Mouse (Mus musculus): ENCODE measurements at regions not wholly inside any gene's neighbourhood (a gene's known extent, or its start where the extent isn't known, plus 50 kb on each side); places are given as distances from the start of the nearest gene placed in this dataset.
"Not testable (repeated sequence)": the region's sequence is repeated elsewhere in the genome, so short reads cannot be mapped to it uniquely, and the experiment has no call there.

- Histone ChIP-seq H3K27ac (no peak overlapping the region), H3K9me3 (no peaks in the 10 kb centered on the region), H3K4me1 (no peaks in the 10 kb centered on the region), H3K36me3 (replicated peaks) (no peaks in the 10 kb centered on the region), H3K4me3 (no peak overlapping the region), H3K27me3 (ENCODE audit: poor library complexity, severe bottlenecking) (no peaks in the 10 kb centered on the region)
- 83% methylated on average over 5 of the region's 5 CpGs for WGBS
- no peak for DNase-seq (ENCODE audit: extremely low spot score, low spot score)
Observed at GRCm38 (mm10) chr10:37760542-37761367, 622.0 kb upstream of the Marcks start.

GRCm38 (mm10) chr10:37741581-37741980, 602.9 kb upstream of the Marcks start:
- Histone ChIP-seq H3K36me3 (replicated peaks) (no peaks in the 10 kb centered on the region), H3K4me1 (no peaks in the 10 kb centered on the region), H3K27me3 (ENCODE audit: poor library complexity, severe bottlenecking) (no peaks in the 10 kb centered on the region), H3K27ac (no peak overlapping the region), H3K9me3 (no peaks in the 10 kb centered on the region), H3K4me3 (no peak overlapping the region)
- WGBS = 68% methylated on average over 2 of the region's 2 CpGs
- no peak for DNase-seq (ENCODE audit: extremely low spot score, low spot score)

DNA sequence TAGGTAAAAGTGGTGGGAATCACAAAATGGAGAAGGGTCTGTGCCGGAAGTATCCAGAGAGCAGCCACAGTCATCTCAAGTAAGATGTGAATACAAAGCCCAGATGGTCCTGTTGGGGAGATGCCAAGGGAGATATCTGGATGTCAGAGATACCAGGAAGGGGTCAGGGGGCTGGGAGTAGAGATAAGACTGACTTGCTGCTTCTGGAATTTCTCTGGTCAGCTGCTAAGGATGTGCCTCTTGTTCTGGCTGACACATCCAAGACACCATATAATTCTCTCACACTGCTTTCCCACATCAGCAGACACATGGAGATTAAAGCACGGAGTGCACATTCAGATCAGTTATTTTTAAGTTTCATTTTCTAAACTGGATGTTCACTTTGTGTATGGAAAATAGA, 600.3 kb upstream of the Marcks start:
- Histone ChIP-seq H3K36me3 (replicated peaks) (no peaks in the 10 kb centered on the region), H3K27me3 (ENCODE audit: poor library complexity, severe bottlenecking) (no peaks in the 10 kb centered on the region), H3K27ac (no peak overlapping the region), H3K4me3 (no peak overlapping the region), H3K4me1 (no peaks in the 10 kb centered on the region), H3K9me3 (no peaks in the 10 kb centered on the region)
- no peak for DNase-seq (ENCODE audit: extremely low spot score, low spot score)
- 81% methylated on average over 2 of the region's 2 CpGs for WGBS

DNA sequence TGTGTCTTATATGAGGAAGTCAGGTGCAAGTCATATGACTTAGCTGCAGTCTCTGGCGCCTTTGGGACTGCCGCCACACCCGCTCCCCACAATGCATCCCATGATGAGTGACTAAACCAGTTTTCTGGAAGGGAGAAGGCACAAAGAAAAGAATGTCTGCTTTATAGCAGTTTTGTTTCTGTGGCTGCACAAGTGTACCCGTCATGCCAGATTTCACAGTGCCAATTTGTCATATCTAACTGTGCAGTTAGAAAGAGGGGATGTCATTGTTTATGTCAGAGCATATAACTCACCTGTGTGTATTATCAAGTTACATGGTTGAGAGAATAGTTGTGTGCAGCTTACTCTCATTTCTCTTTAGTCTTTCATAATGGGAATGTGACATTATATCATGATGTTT, 586.9 kb upstream of the Marcks start:
- Histone ChIP-seq H3K9me3 (no peaks in the 10 kb centered on the region), H3K36me3 (replicated peaks) (no peaks in the 10 kb centered on the region), H3K27ac (no peak overlapping the region), H3K27me3 (ENCODE audit: poor library complexity, severe bottlenecking) (no peaks in the 10 kb centered on the region), H3K4me3 (no peak overlapping the region), H3K4me1 (no peaks in the 10 kb centered on the region)
- no peak for DNase-seq (ENCODE audit: extremely low spot score, low spot score)
- 66% methylated on average over 4 of the region's 4 CpGs for WGBS

GRCm38 (mm10) chr10:37724994-37725393, 586.3 kb upstream of the Marcks start:
- H3K4me1 ChIP-seq; H3K27ac ChIP-seq; H3K9me3 ChIP-seq; H3K4me3 ChIP-seq; H3K27me3 ChIP-seq (ENCODE audit: poor library complexity, severe bottlenecking); H3K36me3 ChIP-seq (replicated peaks); DNase-seq (ENCODE audit: extremely low spot score, low spot score): not testable (repeated sequence)
- 86% methylated on average over 7 of the region's 7 CpGs for WGBS

DNA sequence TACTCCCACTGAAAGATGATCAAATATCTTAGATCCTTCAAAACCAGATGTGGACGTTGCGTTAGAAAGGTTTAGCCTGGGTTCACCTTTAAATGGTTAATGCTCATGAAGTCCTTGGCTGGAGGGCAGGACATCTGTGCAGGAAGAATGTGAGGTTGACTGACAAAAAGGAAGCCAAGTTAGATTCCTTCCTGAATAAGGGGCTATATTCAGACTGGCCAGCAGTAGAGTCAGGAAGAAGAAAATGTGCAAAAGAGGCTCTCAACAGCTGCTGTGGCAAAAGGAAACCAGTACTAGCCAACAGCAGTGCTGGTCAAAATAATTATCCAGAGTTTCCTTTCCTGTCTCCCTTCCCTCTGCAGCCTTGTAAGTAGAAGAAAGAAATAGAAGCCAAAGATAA, 582.0 kb upstream of the Marcks start:
- no peak overlapping the region for H3K27ac ChIP-seq
- no peaks in the 10 kb centered on the region for H3K9me3 ChIP-seq
- H3K4me1 ChIP-seq = 0 out of 2 replicates have a peak, but pooled peaks cover under 1% of the 10 kb centered on the region
- 68% methylated on average over 2 of the region's 2 CpGs for WGBS
- DNase-seq (ENCODE audit: extremely low spot score, low spot score) = no peak
- no peaks in the 10 kb centered on the region for H3K36me3 ChIP-seq (replicated peaks)
- H3K27me3 ChIP-seq (ENCODE audit: poor library complexity, severe bottlenecking) = no peaks in the 10 kb centered on the region
- no peak overlapping the region for H3K4me3 ChIP-seq

DNA sequence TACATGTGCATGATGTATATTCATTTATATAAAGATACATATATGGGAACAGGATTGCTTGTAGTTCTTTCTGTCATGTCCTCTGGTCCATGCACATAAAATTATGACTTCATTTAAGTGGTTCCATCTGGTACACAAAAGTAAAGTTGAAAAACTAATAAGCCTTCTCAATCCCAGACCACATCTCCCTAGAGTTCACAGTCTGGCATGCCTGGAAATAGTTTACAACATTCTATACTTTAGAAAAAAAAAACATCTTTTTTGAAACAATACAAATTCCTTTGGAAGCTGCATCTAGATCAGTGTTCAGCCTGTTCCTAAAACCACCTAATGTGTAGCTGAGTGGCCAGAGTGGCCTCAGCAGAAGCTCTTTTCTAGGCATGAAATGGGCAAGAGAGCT, 578.2 kb upstream of the Marcks start:
- no peak overlapping the region for H3K27ac ChIP-seq
- H3K4me1 ChIP-seq = 0 out of 2 replicates have a peak, but pooled peaks cover 2% of the 10 kb centered on the region
- no peak for DNase-seq (ENCODE audit: extremely low spot score, low spot score)

DNA sequence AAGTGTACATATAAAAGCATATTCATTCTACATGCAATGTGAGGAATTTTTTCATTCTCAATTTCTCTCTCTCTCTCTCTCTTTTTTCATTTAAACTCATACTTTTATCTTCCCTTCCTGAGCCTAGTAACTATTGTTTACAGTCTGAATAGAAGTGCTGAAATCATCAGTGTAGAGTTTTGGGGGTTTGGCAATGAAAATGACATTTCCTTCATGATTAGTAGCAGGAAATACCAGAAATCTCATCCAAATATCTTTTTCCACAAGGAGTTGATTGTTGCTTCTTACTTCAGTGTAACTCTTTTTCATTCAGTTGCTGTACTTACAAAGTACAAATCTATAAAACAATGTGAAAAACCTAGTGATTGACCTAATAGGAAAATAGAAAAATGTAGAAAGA, 572.7 kb upstream of the Marcks start:
- no peaks in the 10 kb centered on the region for H3K36me3 ChIP-seq (replicated peaks)
- H3K4me3 ChIP-seq = no peak overlapping the region
- no peaks in the 10 kb centered on the region for H3K27me3 ChIP-seq (ENCODE audit: poor library complexity, severe bottlenecking)
- no peaks in the 10 kb centered on the region for H3K9me3 ChIP-seq
- no peak for DNase-seq (ENCODE audit: extremely low spot score, low spot score)
- H3K4me1 ChIP-seq = 0 out of 2 replicates have a peak, but pooled peaks cover 2% of the 10 kb centered on the region
- no peak overlapping the region for H3K27ac ChIP-seq

More for the DNA sequence above, 578.2 kb upstream of the Marcks start:
- no peak overlapping the region for H3K4me3 ChIP-seq
- no peaks in the 10 kb centered on the region for H3K9me3 ChIP-seq
- H3K27me3 ChIP-seq (ENCODE audit: poor library complexity, severe bottlenecking) = no peaks in the 10 kb centered on the region
- no peaks in the 10 kb centered on the region for H3K36me3 ChIP-seq (replicated peaks)

- no peak for DNase-seq (ENCODE audit: extremely low spot score, low spot score)
- WGBS = 82% methylated on average over 7 of the region's 7 CpGs
- Histone ChIP-seq H3K4me3 (no peak overlapping the region), H3K4me1 (no peaks in the 10 kb centered on the region), H3K36me3 (replicated peaks) (no peaks in the 10 kb centered on the region), H3K9me3 (no peaks in the 10 kb centered on the region), H3K27ac (no peak overlapping the region), H3K27me3 (ENCODE audit: poor library complexity, severe bottlenecking) (no peaks in the 10 kb centered on the region)
Observed at GRCm38 (mm10) chr10:37694041-37694690, 555.4 kb upstream of the Marcks start.

DNA sequence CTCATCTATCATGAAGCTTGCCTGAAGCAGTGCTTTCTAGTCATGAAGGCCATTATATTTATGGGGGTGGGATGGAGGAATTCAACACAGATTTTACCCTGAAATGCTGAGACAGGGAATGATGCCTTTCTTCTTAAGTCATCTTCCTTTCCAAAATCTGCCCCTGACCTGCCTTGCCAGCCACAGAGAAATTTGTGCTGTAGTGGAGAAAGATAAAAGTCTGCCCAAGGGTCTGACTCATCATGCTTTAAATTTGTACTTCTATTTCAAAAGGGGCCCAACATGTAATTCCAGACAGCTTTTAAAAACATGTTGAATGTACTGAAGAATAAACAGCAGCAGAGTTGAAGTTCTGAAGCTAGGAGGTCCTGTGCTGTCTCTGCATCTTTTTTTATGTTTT, 554.1 kb upstream of the Marcks start:
- Histone ChIP-seq H3K36me3 (replicated peaks) (no peaks in the 10 kb centered on the region), H3K4me1 (no peaks in the 10 kb centered on the region), H3K4me3 (no peak overlapping the region), H3K9me3 (no peaks in the 10 kb centered on the region), H3K27me3 (ENCODE audit: poor library complexity, severe bottlenecking) (no peaks in the 10 kb centered on the region), H3K27ac (no peak overlapping the region)
- DNase-seq (ENCODE audit: extremely low spot score, low spot score) = no peak

DNA sequence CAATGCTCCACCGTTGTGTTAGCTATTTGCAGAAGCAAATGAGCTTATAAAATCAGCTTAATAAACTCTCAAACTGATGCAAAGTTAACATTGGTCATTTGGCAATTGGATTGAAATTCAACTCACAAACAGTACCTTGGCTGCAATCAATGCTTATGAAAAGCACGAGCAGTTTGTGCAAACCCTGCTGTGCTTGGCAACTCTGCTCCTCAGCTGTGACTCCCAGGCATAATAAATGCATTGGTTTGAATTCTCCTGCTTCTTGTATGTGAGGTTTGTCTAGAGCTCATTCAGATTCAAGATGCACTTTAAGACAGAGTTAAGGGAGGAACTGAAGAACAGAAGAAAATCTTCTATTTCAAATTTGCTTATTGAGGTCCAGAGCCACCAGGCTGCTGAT, 553.2 kb upstream of the Marcks start:
- no peak for DNase-seq (ENCODE audit: extremely low spot score, low spot score)
- no peak overlapping the region for H3K4me3 ChIP-seq
- WGBS = 80% methylated on average over 2 of the region's 2 CpGs
- no peak overlapping the region for H3K27ac ChIP-seq
- H3K9me3 ChIP-seq = no peaks in the 10 kb centered on the region
- no peaks in the 10 kb centered on the region for H3K27me3 ChIP-seq (ENCODE audit: poor library complexity, severe bottlenecking)
- H3K4me1 ChIP-seq = no peaks in the 10 kb centered on the region
- H3K36me3 ChIP-seq (replicated peaks) = no peaks in the 10 kb centered on the region

DNA sequence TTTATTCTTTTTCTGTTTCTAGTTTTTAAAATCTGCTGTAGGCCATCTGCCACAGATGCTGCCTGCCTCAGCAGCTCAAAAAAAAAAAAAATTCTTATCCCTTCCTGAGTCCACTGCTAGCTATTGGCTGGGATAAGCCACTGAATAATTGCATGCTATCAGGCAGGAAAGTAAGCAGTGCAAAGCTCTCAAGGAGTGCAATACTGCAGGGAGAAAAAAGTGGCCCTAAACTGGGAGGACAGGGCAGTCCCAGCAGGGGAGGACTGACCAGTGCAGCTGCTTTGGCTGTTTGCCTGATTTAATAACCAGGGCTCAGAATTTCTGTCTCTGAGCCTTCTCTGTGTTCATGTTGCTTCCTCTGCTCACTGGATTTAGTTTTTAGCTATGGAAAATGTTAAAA, 544.4 kb upstream of the Marcks start:
- no peak for DNase-seq (ENCODE audit: extremely low spot score, low spot score)
- Histone ChIP-seq H3K36me3 (replicated peaks) (no peaks in the 10 kb centered on the region), H3K27ac (peak overlapping the region; percentile 60; the same call in 1 of the 2 replicates), H3K4me1 (peaks cover 7% of the 10 kb centered on the region; the same call in 1 of the 2 replicates), H3K9me3 (no peaks in the 10 kb centered on the region), H3K27me3 (ENCODE audit: poor library complexity, severe bottlenecking) (no peaks in the 10 kb centered on the region), H3K4me3 (no peak overlapping the region)

DNA sequence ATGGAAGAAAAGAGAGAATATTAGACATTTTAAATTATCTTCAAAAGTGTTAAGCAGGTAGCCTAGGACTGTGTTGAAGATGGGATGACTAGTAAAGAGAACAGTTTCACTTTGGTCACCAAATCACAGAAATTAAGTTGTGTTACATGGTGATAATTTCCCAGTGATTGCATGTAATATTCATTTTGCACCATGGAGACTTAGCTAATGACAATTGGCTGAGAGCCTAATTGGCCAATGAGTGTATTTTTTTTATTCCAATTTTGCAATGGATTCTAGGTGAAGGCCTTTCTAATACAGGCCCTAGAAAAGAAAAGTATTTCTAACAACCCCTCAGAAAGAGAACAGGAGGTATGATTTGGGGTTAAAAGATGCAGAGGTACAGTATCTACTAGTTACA, 541.9 kb upstream of the Marcks start:
- no peaks in the 10 kb centered on the region for H3K27me3 ChIP-seq (ENCODE audit: poor library complexity, severe bottlenecking)
- peaks cover 7% of the 10 kb centered on the region; the same call in 1 of the 2 replicates for H3K4me1 ChIP-seq
- DNase-seq (ENCODE audit: extremely low spot score, low spot score) = no peak
- H3K27ac ChIP-seq = no peak overlapping the region
- H3K9me3 ChIP-seq = no peaks in the 10 kb centered on the region
- no peak overlapping the region for H3K4me3 ChIP-seq
- H3K36me3 ChIP-seq (replicated peaks) = no peaks in the 10 kb centered on the region

All from forebrain, embryonic 10.5 days (tissue).